Mouse (Mus musculus) forelimb bud, embryonic 11.5 days (tissue): Measurements from ENCODE around the gene Krtap9-5.

ENCODE experiments used
- DNase-seq: peaks from one replicate; pipeline ENCODE4 v3.0.0-alpha.2; 2012; ENCODE audit warnings: low read depth, low spot score

Gene Krtap9-5

GRCm38 (mm10) chr11:99948175-99948574, at the start of gene Krtap9-5:
Gene Krtap9-5 (plus strand): TSS chr11:99948475.
- DNase-seq, result no peak

GRCm38 (mm10) chr11:99907620-99908019, 40.7 kb upstream of the Krtap9-5 start, which contains the start of gene Krtap31-1:
Gene Krtap31-1 (plus strand): TSS chr11:99907920.
- DNase-seq, result no peak

- no peak for DNase-seq
Observed at GRCm38 (mm10) chr11:99914451-99914850, 33.8 kb upstream of the Krtap9-5 start, which contains the start of gene Gm11565. Gene Gm11565 (plus strand): TSS chr11:99914751.

GRCm38 (mm10) chr11:99935991-99936390, 12.3 kb upstream of the Krtap9-5 start, which contains the start of gene Krtap31-2:
Gene Krtap31-2 (plus strand): TSS chr11:99936291.
- DNase-seq, result no peak

GRCm38 (mm10) chr11:99937751-99938264, 10.5 kb upstream of the Krtap9-5 start:
- no peak for DNase-seq

- DNase-seq, result no peak
Observed at GRCm38 (mm10) chr11:99964213-99964612, 15.9 kb downstream of the Krtap9-5 start.

GRCm38 (mm10) chr11:99965961-99966360, 17.7 kb downstream of the Krtap9-5 start:
- peak; percentile 9 for DNase-seq

- DNase-seq, result no peak
Observed at GRCm38 (mm10) chr11:99978953-99979352, 30.7 kb downstream of the Krtap9-5 start, which contains the start of gene Krtap29-1. Gene Krtap29-1 (minus strand): TSS chr11:99979053.

- no peak for DNase-seq
Observed at GRCm38 (mm10) chr11:99982731-99983130, 34.5 kb downstream of the Krtap9-5 start.

- no peak for DNase-seq
Observed at GRCm38 (mm10) chr11:99983442-99983841, 35.2 kb downstream of the Krtap9-5 start.

GRCm38 (mm10) chr11:99985291-99986092, 37.2 kb downstream of the Krtap9-5 start:
- no peak for DNase-seq

- DNase-seq, result no peak
Observed at GRCm38 (mm10) chr11:99986180-99986647, 37.9 kb downstream of the Krtap9-5 start, which contains the start of gene Krtap16-1. Gene Krtap16-1 (minus strand): TSS chr11:99986597.

- DNase-seq, result no peak
Observed at GRCm38 (mm10) chr11:99988530-99988929, 40.3 kb downstream of the Krtap9-5 start.

GRCm38 (mm10) chr11:99989881-99990405, 41.7 kb downstream of the Krtap9-5 start:
- no peak for DNase-seq

- no peak for DNase-seq
Observed at GRCm38 (mm10) chr11:99990571-99990970, 42.3 kb downstream of the Krtap9-5 start.

GRCm38 (mm10) chr11:99993620-99994383, 45.5 kb downstream of the Krtap9-5 start, which contains the start of gene Krtap17-1:
Gene Krtap17-1 (minus strand): TSS chr11:99993994.
- peak; percentile 27 for DNase-seq

- DNase-seq, result no peak
Observed at GRCm38 (mm10) chr11:99994384-99994661, 46.0 kb downstream of the Krtap9-5 start.

GRCm38 (mm10) chr11:99999091-99999490, 50.8 kb downstream of the Krtap9-5 start:
- no peak for DNase-seq
